Mouse (Mus musculus): ENCODE data around the gene Gm826.

The Gm826 gene

GRCm38 (mm10) chr2:160275959-160276657 lies 57.9 kb downstream of the Gm826 start:
- no peak for DNase-seq (ENCODE audit: low spot score)

- DNase-seq (ENCODE audit: low spot score) = no peak
These were observed 66.0 kb downstream of the Gm826 start for GRCm38 (mm10) chr2:160267828-160268453.

GRCm38 (mm10) chr2:160263861-160264260 lies 70.1 kb downstream of the Gm826 start:
- DNase-seq (ENCODE audit: low spot score) = no peak

- DNase-seq (ENCODE audit: low spot score) = no peak
These were observed 72.4 kb downstream of the Gm826 start for GRCm38 (mm10) chr2:160261538-160261937.
